Mouse (Mus musculus) liver, embryonic 11.5 days (tissue): ENCODE measurements around the gene Cebpa. TPM values are rescaled to one million over a fixed set of nuclear protein-coding genes. Genes with fewer than 3 reads are reported as not detected.

Experiments used
- ATAC-seq: fragments of 200-750 bp; cut with Nextera tagmentation; replicated peaks from 2 replicates; pipeline ENCODE4 v1.8.0; 2017; ENCODE audit warnings: moderate number of reproducible peaks, mild to moderate bottlenecking, moderate TSS enrichment, moderate library complexity; ENCODE audit not compliant: low FRiP score
- DNase-seq: peaks from one replicate; pipeline ENCODE4 v3.0.0-alpha.2; 2017; ENCODE audit warnings: low spot score
- H3K27ac ChIP-seq: fragments of 300-500 bp; sonication (generic); 2 replicates; pipeline ENCODE4 v1.5.1; 2014; ENCODE audit warnings: mild to moderate bottlenecking, low read depth, low read length, control low read depth
- H3K27me3 ChIP-seq: fragments of 300-500 bp; sonication (generic); replicated peaks from 2 replicates; pipeline ENCODE4 v1.6.1; 2014; ENCODE audit warnings: low read length, mixed read lengths; ENCODE audit not compliant: control insufficient read depth, insufficient read depth
- H3K36me3 ChIP-seq: fragments of 300-500 bp; sonication (generic); 2 replicates; pipeline ENCODE4 v1.6.1; 2014; ENCODE audit warnings: mild to moderate bottlenecking, low read length, moderate library complexity, mixed read lengths; ENCODE audit not compliant: control insufficient read depth, insufficient read depth
- H3K4me1 ChIP-seq: fragments of 300-500 bp; sonication (generic); replicated peaks from 2 replicates; pipeline ENCODE4 v1.6.1; 2014; ENCODE audit warnings: low read length, mixed read lengths; ENCODE audit not compliant: control insufficient read depth, insufficient read depth
- H3K4me2 ChIP-seq: fragments of 300-500 bp; sonication (generic); 2 replicates; pipeline ENCODE4 v1.6.1; 2014; ENCODE audit warnings: mild to moderate bottlenecking, control low read depth, moderate library complexity
- H3K4me3 ChIP-seq: fragments of 300-500 bp; sonication (generic); 2 replicates; pipeline ENCODE4 v1.5.1; 2014; ENCODE audit warnings: low read depth, low read length, control low read depth
- H3K9ac ChIP-seq: fragments of 300-500 bp; sonication (generic); 2 replicates; pipeline ENCODE4 v1.6.1; 2014; ENCODE audit warnings: low read depth, low read length, control low read depth
- H3K9me3 ChIP-seq: fragments of 300-500 bp; sonication (generic); 2 replicates; pipeline ENCODE4 v1.6.1; 2016; ENCODE audit warnings: low read length, inconsistent platforms, mixed read lengths; ENCODE audit not compliant: control insufficient read depth
- WGBS: fragments of 180-500 bp; shearing (Covaris S2); extraction: QIAGEN DNeasy Blood & Tissue Kit; methylation state at CpG from one replicate; pipeline ENCODE4 v1.1.7; 2014; 5-methylcytosine and 5-hydroxymethylcytosine counted together
- polyA plus RNA-seq: library from polyadenylated mRNA; unstranded; fragments of >200 nt; fragmentation: Nextera tagmentation; extraction: Ambion mirVana; gene quantifications from 2 replicates; pipeline ENCODE4 v1.2.1, GENCODE M21; 2014

Cebpa gene
- polyA plus RNA-seq, 1 experiment from 2014 or later = 8.2 TPM

DNA sequence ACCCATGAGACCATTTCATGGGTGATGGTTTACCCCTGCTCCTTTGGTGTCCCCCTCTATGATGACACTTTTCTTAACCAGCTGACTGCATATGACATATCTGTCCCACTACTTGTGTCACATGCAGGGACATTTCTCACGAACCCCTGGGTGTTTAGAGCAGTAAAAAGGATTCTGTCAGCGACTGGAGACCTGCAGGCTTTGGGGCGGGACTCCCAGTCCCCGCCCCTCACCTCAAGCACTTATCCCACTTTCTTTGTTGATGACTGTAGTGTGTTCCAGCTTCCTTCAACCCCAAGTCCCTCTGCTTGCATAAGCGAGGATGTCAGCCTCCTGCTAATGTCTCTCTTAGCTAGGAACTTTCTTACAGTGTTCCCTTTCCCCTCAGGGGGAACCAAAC lies 2.0 kb upstream of the Cebpa start:
- ATAC-seq = no peak
- no peak overlapping the region for H3K9ac ChIP-seq
- H3K4me3 ChIP-seq = peak overlapping the region; percentile 62; the same call in 1 of the 2 replicates
- H3K27me3 ChIP-seq = peaks cover 63% of the 10 kb centered on the region
- no peaks in the 10 kb centered on the region for H3K9me3 ChIP-seq
- no peak for DNase-seq
- 25% methylated on average over 5 of the region's 5 CpGs for WGBS
- no peaks in the 10 kb centered on the region for H3K36me3 ChIP-seq
- peak overlapping the region; percentile 16; the same call in 1 of the 2 replicates for H3K27ac ChIP-seq
- H3K4me1 ChIP-seq = peaks cover 8% of the 10 kb centered on the region
- peak overlapping the region; percentile 87 for H3K4me2 ChIP-seq

- Histone ChIP-seq H3K27me3 (peaks cover 70% of the 10 kb centered on the region), H3K36me3 (no peaks in the 10 kb centered on the region), H3K27ac (peak overlapping the region; percentile 73; the same call in 1 of the 2 replicates), H3K4me2 (peak overlapping the region; percentile 87), H3K9me3 (no peaks in the 10 kb centered on the region), H3K4me1 (peaks cover 8% of the 10 kb centered on the region), H3K9ac (peak overlapping the region; percentile 52), H3K4me3 (peak overlapping the region; percentile 62)
- ATAC-seq (no peak), DNase-seq (no peak)
- 1% methylated on average over 25 of the region's 25 CpGs for WGBS
Measured at GRCm38 (mm10) chr7:35117761-35118098, 1.4 kb upstream of the Cebpa start.

DNA sequence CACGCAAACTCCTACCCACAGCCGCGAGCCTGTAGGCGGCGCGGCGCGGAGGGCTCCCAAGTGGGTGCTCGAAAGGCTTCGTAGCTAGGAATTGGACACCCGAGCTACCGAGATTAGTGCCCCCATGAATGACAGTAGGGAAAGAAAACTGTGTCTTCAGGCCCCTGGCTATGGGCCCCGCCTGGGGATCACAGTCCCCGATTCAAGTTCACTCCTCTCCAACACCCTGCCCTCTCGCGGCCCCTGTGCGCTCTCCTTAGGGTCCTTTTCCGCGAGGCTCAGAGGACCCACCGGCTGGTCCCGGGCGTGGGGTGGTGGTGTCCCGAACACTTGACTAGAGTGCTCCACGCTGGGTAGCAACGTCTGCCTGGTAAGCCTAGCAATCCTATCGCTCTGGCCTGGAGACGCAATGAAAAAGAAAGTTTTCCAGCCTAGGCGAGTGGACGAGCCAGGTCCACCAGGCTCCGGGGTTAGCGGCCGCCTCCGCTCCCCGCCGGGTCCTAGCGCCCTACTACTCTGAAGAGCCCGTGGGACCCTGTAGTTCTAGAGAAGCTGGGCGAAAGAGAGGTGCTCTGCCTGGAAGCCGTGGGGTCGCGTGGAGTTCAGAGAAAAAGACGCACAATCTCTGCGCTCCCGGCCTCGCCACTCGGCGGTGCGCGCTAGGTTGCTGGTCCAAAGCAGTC lies 853 bp upstream of the Cebpa start:
- peak overlapping the region; percentile 87 for H3K4me2 ChIP-seq
- peak; percentile 30; the same call in 1 of the 2 replicates for ATAC-seq
- peaks cover 8% of the 10 kb centered on the region for H3K4me1 ChIP-seq
- under 1% methylated on average over 49 of the region's 49 CpGs for WGBS
- peak overlapping the region; percentile 53 for H3K9ac ChIP-seq
- peak overlapping the region; percentile 62 for H3K4me3 ChIP-seq
- H3K27ac ChIP-seq = peak overlapping the region; percentile 73; the same call in 1 of the 2 replicates
- H3K36me3 ChIP-seq = no peaks in the 10 kb centered on the region
- peak; percentile 77 for DNase-seq
- peaks cover 71% of the 10 kb centered on the region for H3K27me3 ChIP-seq
- no peaks in the 10 kb centered on the region for H3K9me3 ChIP-seq

DNA sequence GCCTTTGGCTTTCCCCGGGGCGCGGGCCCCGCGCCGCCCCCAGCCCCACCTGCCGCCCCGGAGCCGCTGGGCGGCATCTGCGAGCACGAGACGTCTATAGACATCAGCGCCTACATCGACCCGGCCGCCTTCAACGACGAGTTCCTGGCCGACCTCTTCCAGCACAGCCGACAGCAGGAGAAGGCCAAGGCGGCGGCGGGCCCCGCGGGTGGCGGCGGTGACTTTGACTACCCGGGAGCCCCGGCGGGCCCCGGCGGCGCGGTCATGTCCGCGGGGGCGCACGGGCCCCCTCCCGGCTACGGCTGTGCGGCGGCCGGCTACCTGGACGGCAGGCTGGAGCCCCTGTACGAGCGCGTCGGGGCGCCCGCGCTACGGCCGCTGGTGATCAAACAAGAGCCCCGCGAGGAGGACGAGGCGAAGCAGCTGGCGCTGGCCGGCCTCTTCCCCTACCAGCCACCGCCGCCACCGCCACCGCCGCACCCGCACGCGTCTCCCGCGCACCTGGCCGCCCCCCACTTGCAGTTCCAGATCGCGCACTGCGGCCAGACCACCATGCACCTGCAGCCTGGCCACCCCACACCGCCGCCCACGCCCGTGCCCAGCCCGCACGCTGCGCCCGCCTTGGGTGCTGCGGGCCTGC lies 533 bp downstream of the Cebpa start:
- Histone ChIP-seq H3K9me3 (no peaks in the 10 kb centered on the region), H3K9ac (peak overlapping the region; percentile 67), H3K4me2 (peak overlapping the region; percentile 87), H3K36me3 (no peaks in the 10 kb centered on the region), H3K4me3 (peak overlapping the region; percentile 62), H3K4me1 (peaks cover 13% of the 10 kb centered on the region), H3K27me3 (peaks cover 71% of the 10 kb centered on the region), H3K27ac (peak overlapping the region; percentile 48)
- under 1% methylated on average over 76 of the region's 83 CpGs for WGBS
- no peak for DNase-seq
- ATAC-seq = no peak

- no peak for ATAC-seq
- Histone ChIP-seq H3K36me3 (no peaks in the 10 kb centered on the region), H3K9ac (peak overlapping the region; percentile 67), H3K9me3 (no peaks in the 10 kb centered on the region), H3K4me1 (peaks cover 13% of the 10 kb centered on the region), H3K4me2 (peak overlapping the region; percentile 87), H3K27me3 (peaks cover 71% of the 10 kb centered on the region), H3K27ac (peak overlapping the region; percentile 48), H3K4me3 (peak overlapping the region; percentile 62)
- no peak for DNase-seq
- 2% methylated on average over 53 of the region's 53 CpGs for WGBS
Measured at GRCm38 (mm10) chr7:35120146-35120691, 1.1 kb downstream of the Cebpa start.

DNA sequence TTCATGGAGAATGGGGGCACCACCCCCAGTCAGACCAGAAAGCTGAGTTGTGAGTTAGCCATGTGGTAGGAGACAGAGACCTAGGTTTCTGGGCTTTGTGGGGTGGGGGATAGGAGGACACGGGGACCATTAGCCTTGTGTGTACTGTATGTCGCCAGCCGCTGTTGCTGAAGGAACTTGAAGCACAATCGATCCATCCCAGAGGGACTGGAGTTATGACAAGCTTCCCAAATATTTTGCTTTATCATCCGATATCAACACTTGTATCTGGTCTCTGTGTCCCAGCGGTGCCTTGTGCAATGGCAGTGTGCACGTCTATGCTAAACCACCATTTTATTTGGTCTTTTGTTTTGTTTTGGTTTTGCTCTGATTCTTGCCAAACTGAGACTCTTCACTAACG lies 2.1 kb downstream of the Cebpa start:
- peak overlapping the region; percentile 87 for H3K4me2 ChIP-seq
- no peak overlapping the region for H3K27ac ChIP-seq
- H3K4me1 ChIP-seq = peaks cover 13% of the 10 kb centered on the region
- DNase-seq (no peak), ATAC-seq (no peak)
- no peaks in the 10 kb centered on the region for H3K9me3 ChIP-seq
- peak overlapping the region; percentile 62 for H3K4me3 ChIP-seq
- 26% methylated on average over 8 of the region's 8 CpGs for WGBS
- peaks cover 67% of the 10 kb centered on the region for H3K27me3 ChIP-seq
- H3K9ac ChIP-seq = peak overlapping the region; percentile 67; the same call in 1 of the 2 replicates
- no peaks in the 10 kb centered on the region for H3K36me3 ChIP-seq

- WGBS = 48% methylated on average over 10 of the region's 10 CpGs
- Histone ChIP-seq H3K36me3 (no peaks in the 10 kb centered on the region), H3K4me1 (peaks cover 15% of the 10 kb centered on the region), H3K27me3 (peaks cover 52% of the 10 kb centered on the region), H3K9me3 (no peaks in the 10 kb centered on the region), H3K4me2 (peak overlapping the region; percentile 87), H3K4me3 (peak overlapping the region; percentile 62), H3K9ac (0 out of 2 replicates have a peak overlapping the region, but pooled peaks have one; percentile 34), H3K27ac (no peak overlapping the region)
- DNase-seq = no peak
- no peak for ATAC-seq
Measured at GRCm38 (mm10) chr7:35122401-35123320, 3.6 kb downstream of the Cebpa start.

DNA sequence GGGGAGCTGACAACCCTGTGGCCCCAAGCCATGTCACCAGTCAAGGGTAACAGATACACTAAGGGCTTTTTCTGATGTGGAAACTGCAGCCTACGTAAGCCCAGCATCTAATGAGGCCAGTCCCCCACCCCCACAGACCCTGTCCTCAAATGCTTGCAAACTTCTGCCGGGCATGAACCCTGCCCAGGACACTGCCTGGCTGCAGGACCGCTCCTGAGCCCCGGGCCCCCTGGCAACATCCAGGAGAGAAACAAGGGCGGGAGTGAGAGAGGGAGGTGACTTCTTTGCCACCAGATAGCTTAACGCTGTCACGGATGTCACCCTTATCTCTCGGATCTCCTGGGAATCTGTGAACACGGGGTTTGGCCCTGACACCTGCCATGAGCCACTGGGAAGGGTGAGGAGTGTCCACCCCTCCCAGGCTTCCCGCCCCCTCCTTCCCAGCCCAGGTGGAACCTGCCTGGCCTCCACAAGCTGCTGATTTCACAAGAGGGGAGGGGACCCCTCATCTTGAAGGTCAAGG lies 4.4 kb downstream of the Cebpa start:
- DNase-seq (no peak), ATAC-seq (no peak)
- 35% methylated on average over 10 of the region's 10 CpGs for WGBS
- Histone ChIP-seq H3K9ac (no peak overlapping the region), H3K36me3 (no peaks in the 10 kb centered on the region), H3K9me3 (no peaks in the 10 kb centered on the region), H3K27me3 (peaks cover 44% of the 10 kb centered on the region), H3K4me3 (no peak overlapping the region), H3K4me2 (no peak overlapping the region), H3K4me1 (peaks cover 15% of the 10 kb centered on the region), H3K27ac (no peak overlapping the region)
